Mouse (Mus musculus): Measurements from ENCODE around the gene Hlf. TPM values are rescaled to one million over a fixed set of nuclear protein-coding genes. Genes with fewer than 3 reads are reported as not detected.

The Hlf gene
- polyA plus RNA-seq, 1 experiment = 0.40 TPM

DNA sequence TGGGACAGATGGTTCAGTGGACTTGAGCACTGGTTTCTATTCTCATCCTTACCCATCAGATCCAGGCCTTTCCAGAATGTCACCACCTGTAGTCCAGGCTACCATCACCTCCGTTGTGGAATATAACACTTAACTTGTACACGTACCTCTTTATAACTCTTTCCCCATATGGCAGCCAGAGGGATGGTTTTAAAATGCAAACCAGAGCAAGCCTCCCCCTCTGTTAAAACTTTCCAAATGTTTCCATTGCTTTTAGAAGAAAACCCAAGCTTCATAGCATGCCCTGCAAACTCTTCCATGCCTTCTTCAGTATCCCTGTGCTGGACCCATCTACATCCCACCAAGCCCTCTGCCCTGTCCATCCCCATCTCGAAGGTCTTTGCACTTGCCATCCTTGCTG, 66.1 kb downstream of the Hlf start:
- Histone ChIP-seq H3K9me3 (replicated peaks; ENCODE audit: control insufficient read depth, insufficient read depth, low read length, poor library complexity, severe bottlenecking) (no peaks in the 10 kb centered on the region), H3K27ac (ENCODE audit: insufficient read depth, low read length) (no peak overlapping the region), H3K4me3 (ENCODE audit: low read depth, low read length) (no peak overlapping the region), H3K9ac (ENCODE audit: low read depth, poor library complexity, severe bottlenecking) (no peak overlapping the region), H3K4me1 (ENCODE audit: control insufficient read depth, insufficient read depth, low read length) (no peaks in the 10 kb centered on the region), H3K36me3 (ENCODE audit: control insufficient read depth, insufficient read depth, low read length, poor library complexity, severe bottlenecking) (no peaks in the 10 kb centered on the region), H3K27me3 (ENCODE audit: control insufficient read depth, insufficient read depth, low read length, poor library complexity, severe bottlenecking) (no peaks in the 10 kb centered on the region)
- TF ChIP-seq POLR2A (IDR thresholded peaks at IDR 0.05; ENCODE audit: insufficient read depth, low read length) (no peak), EP300 (IDR thresholded peaks at IDR 0.05; ENCODE audit: insufficient read depth, low read depth, low read length) (no peak)

DNA sequence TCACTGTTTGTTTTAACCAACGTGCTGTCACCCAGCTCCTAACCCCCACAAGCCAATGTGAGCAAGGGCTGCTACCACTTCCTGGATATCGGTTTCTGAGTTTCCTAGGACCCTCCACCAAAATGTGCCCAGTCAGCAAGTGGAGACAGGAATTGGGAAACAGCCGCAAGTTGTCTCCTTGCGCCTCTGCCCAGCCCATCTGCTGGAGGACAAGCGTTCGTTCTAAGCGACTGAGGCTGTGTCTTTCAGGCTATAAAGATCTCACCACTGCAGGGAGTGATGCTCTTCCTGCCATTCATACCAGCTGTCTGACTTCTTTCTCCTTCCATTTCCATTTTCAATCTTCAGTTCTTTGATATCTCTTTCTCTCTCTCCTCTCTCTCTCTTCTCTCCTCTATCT, 69.8 kb downstream of the Hlf start:
- H3K9me3 ChIP-seq (replicated peaks; ENCODE audit: control insufficient read depth, insufficient read depth, low read length, poor library complexity, severe bottlenecking) = no peaks in the 10 kb centered on the region
- H3K27me3 ChIP-seq (ENCODE audit: control insufficient read depth, insufficient read depth, low read length, poor library complexity, severe bottlenecking) = no peaks in the 10 kb centered on the region

DNA sequence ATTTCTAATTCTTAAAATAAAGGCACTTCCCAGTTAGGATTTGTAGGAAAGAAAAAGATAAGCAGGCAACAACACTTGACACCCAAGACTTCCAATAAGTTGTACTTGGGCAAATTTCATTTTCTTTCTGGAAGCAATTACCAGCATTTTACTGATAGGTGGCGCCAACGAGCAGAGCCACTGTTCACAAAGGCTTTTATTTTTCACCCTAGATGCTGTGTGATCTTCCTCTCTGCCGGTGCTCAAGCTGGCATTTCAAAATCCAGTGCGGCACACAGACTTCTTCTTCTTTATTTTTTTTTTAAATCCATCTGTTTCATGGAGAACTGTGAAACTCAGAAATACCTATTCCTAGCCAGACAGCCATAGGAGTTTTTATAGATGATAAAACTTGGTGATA, 73.2 kb downstream of the Hlf start:
- Histone ChIP-seq H3K9me3 (replicated peaks; ENCODE audit: control insufficient read depth, insufficient read depth, low read length, poor library complexity, severe bottlenecking) (peaks cover 6% of the 10 kb centered on the region; the same call in 1 of the 2 replicates), H3K27ac (ENCODE audit: insufficient read depth, low read length) (no peak overlapping the region), H3K4me1 (ENCODE audit: control insufficient read depth, insufficient read depth, low read length) (no peaks in the 10 kb centered on the region), H3K27me3 (ENCODE audit: control insufficient read depth, insufficient read depth, low read length, poor library complexity, severe bottlenecking) (no peaks in the 10 kb centered on the region), H3K4me3 (ENCODE audit: low read depth, low read length) (no peak overlapping the region), H3K36me3 (ENCODE audit: control insufficient read depth, insufficient read depth, low read length, poor library complexity, severe bottlenecking) (no peaks in the 10 kb centered on the region), H3K9ac (ENCODE audit: low read depth, poor library complexity, severe bottlenecking) (no peak overlapping the region)
- TF ChIP-seq CTCF (IDR thresholded peaks at IDR 0.05; ENCODE audit: low read depth, low read length) (no peak), EP300 (IDR thresholded peaks at IDR 0.05; ENCODE audit: insufficient read depth, low read depth, low read length) (no peak), POLR2A (IDR thresholded peaks at IDR 0.05; ENCODE audit: insufficient read depth, low read length) (no peak)

More for the DNA sequence above, 69.8 kb downstream of the Hlf start:
- no peaks in the 10 kb centered on the region for H3K36me3 ChIP-seq (ENCODE audit: control insufficient read depth, insufficient read depth, low read length, poor library complexity, severe bottlenecking)
- no peak overlapping the region for H3K9ac ChIP-seq (ENCODE audit: low read depth, poor library complexity, severe bottlenecking)
- H3K4me3 ChIP-seq (ENCODE audit: low read depth, low read length) = no peak overlapping the region
- no peaks in the 10 kb centered on the region for H3K4me1 ChIP-seq (ENCODE audit: control insufficient read depth, insufficient read depth, low read length)
- H3K27ac ChIP-seq (ENCODE audit: insufficient read depth, low read length) = no peak overlapping the region
- no peak for TF ChIP-seq POLR2A (IDR thresholded peaks at IDR 0.05; ENCODE audit: insufficient read depth, low read length)
- TF ChIP-seq CTCF (IDR thresholded peaks at IDR 0.05; ENCODE audit: low read depth, low read length) = no peak
- no peak for TF ChIP-seq EP300 (IDR thresholded peaks at IDR 0.05; ENCODE audit: insufficient read depth, low read depth, low read length)

DNA sequence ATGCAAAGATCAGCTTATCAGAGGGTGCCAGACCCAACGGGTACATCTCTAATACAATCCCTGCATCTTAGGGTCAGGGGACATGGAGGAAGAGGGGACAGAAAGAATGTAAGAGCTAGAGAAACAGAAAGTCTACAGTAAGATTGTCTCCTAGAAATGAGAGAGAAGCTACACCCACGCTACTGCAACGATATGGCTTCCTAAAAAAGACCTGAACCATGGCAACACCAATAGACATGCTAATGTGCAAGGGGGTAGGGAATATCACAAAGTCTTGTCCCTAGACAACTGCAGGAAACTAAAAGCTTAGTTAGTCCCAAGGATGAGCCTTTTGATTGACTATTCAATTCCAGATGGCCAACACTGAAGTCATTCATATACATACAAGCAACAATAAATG, 76.1 kb downstream of the Hlf start:
- TF ChIP-seq POLR2A (IDR thresholded peaks at IDR 0.05; ENCODE audit: insufficient read depth, low read length) (no peak), CTCF (IDR thresholded peaks at IDR 0.05; ENCODE audit: low read depth, low read length) (no peak), EP300 (IDR thresholded peaks at IDR 0.05; ENCODE audit: insufficient read depth, low read depth, low read length) (no peak)
- peaks cover 16% of the 10 kb centered on the region for H3K9me3 ChIP-seq (replicated peaks; ENCODE audit: control insufficient read depth, insufficient read depth, low read length, poor library complexity, severe bottlenecking)
- no peak overlapping the region for H3K4me3 ChIP-seq (ENCODE audit: low read depth, low read length)
- no peak overlapping the region for H3K9ac ChIP-seq (ENCODE audit: low read depth, poor library complexity, severe bottlenecking)
- no peak overlapping the region for H3K27ac ChIP-seq (ENCODE audit: insufficient read depth, low read length)
- no peaks in the 10 kb centered on the region for H3K36me3 ChIP-seq (ENCODE audit: control insufficient read depth, insufficient read depth, low read length, poor library complexity, severe bottlenecking)
- H3K27me3 ChIP-seq (ENCODE audit: control insufficient read depth, insufficient read depth, low read length, poor library complexity, severe bottlenecking) = no peaks in the 10 kb centered on the region
- no peaks in the 10 kb centered on the region for H3K4me1 ChIP-seq (ENCODE audit: control insufficient read depth, insufficient read depth, low read length)

DNA sequence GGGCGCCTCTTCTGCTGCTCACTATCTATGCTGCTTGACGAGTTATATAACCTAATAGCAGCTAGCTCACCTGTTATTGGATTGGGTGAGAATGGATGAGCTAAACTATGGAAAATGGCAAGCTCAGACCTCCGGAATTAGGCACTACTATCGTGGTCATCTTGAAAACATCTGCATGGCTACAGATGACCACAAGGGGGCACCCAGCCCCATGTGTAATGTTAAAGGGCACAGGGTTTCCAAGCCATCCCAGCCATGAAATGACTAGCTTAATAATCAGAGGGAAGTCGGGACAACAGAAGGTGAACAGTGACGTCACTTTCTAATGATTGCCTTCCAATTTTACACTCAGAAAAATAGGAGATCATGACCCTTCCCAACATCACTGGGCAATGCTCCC, 83.7 kb downstream of the Hlf start:
- H3K27me3 ChIP-seq (ENCODE audit: control insufficient read depth, insufficient read depth, low read length, poor library complexity, severe bottlenecking) = no peaks in the 10 kb centered on the region
- H3K9ac ChIP-seq (ENCODE audit: low read depth, poor library complexity, severe bottlenecking) = no peak overlapping the region
- H3K9me3 ChIP-seq (replicated peaks; ENCODE audit: control insufficient read depth, insufficient read depth, low read length, poor library complexity, severe bottlenecking) = peaks cover 28% of the 10 kb centered on the region
- H3K4me1 ChIP-seq (ENCODE audit: control insufficient read depth, insufficient read depth, low read length) = no peaks in the 10 kb centered on the region
- no peaks in the 10 kb centered on the region for H3K36me3 ChIP-seq (ENCODE audit: control insufficient read depth, insufficient read depth, low read length, poor library complexity, severe bottlenecking)
- no peak overlapping the region for H3K4me3 ChIP-seq (ENCODE audit: low read depth, low read length)
- H3K27ac ChIP-seq (ENCODE audit: insufficient read depth, low read length) = no peak overlapping the region
- TF ChIP-seq EP300 (IDR thresholded peaks at IDR 0.05; ENCODE audit: insufficient read depth, low read depth, low read length) (no peak), CTCF (IDR thresholded peaks at IDR 0.05; ENCODE audit: low read depth, low read length) (no peak), POLR2A (IDR thresholded peaks at IDR 0.05; ENCODE audit: insufficient read depth, low read length) (no peak)

DNA sequence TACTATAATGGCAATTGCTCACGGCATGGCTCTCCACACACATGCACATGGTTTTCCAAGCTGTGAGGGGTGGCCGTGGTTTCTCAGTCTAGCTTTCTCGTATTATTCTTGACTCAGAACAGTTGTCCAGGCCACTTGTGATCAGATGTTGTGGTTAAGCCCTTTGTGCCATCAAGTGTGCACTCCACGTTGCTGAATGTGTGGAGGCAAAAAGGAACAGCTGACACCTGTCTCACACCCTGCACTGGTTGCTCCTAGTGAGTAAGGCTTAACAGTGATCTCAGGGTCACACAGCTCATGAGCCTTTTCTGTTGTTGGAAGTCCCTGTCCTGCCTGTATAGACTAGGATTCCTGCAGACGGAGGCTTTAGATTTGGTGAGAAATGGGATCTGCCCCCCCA, 84.6 kb downstream of the Hlf start:
- TF ChIP-seq POLR2A (IDR thresholded peaks at IDR 0.05; ENCODE audit: insufficient read depth, low read length) = no peak
- no peak for TF ChIP-seq CTCF (IDR thresholded peaks at IDR 0.05; ENCODE audit: low read depth, low read length)
- TF ChIP-seq EP300 (IDR thresholded peaks at IDR 0.05; ENCODE audit: insufficient read depth, low read depth, low read length) = no peak
- H3K36me3 ChIP-seq (ENCODE audit: control insufficient read depth, insufficient read depth, low read length, poor library complexity, severe bottlenecking) = no peaks in the 10 kb centered on the region
- H3K27me3 ChIP-seq (ENCODE audit: control insufficient read depth, insufficient read depth, low read length, poor library complexity, severe bottlenecking) = no peaks in the 10 kb centered on the region

More for the DNA sequence above, 84.6 kb downstream of the Hlf start:
- Histone ChIP-seq H3K9ac (ENCODE audit: low read depth, poor library complexity, severe bottlenecking) (no peak overlapping the region), H3K4me3 (ENCODE audit: low read depth, low read length) (no peak overlapping the region), H3K27ac (ENCODE audit: insufficient read depth, low read length) (no peak overlapping the region), H3K9me3 (replicated peaks; ENCODE audit: control insufficient read depth, insufficient read depth, low read length, poor library complexity, severe bottlenecking) (peaks cover 28% of the 10 kb centered on the region), H3K4me1 (ENCODE audit: control insufficient read depth, insufficient read depth, low read length) (no peaks in the 10 kb centered on the region)

Measured in ES-Bruce4 (cell line).